Mouse (Mus musculus) testis, postnatal 14 days (tissue): ENCODE data around the gene Fat3.

Source experiments
- DNase-seq: peaks from one replicate; pipeline ENCODE4 v3.0.0; 2021; ENCODE audit warnings: low spot score

Gene Fat3

DNA sequence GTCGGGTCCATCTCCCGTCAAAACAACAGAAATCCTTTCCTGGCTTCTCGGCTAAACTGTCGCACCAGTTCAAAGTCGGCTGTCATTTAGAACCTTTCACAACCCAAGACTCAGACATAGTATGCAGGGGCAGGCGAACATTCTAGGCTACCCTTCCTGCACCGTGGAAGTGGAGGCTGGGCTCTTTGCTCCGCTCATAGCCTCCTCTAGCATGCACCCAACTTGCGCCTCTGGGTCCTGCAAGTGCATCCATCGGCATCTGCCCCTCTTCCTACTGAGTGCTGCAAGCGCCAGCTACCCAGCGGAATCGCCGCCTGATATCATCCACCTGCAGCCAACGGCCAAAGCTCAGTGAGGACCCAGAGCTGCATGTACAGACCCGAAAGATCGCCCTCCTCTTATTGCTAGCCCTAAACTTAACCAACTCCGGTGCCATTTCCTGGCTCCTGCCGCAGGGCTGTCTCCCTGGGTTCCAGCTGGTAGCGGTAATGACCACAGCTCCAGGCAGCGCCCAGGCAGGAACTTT is at the start of gene Fat3:
Gene Fat3, minus strand, starts transcription at position 100 of the 526 bp plus-strand sequence.
- DNase-seq = no peak

DNA sequence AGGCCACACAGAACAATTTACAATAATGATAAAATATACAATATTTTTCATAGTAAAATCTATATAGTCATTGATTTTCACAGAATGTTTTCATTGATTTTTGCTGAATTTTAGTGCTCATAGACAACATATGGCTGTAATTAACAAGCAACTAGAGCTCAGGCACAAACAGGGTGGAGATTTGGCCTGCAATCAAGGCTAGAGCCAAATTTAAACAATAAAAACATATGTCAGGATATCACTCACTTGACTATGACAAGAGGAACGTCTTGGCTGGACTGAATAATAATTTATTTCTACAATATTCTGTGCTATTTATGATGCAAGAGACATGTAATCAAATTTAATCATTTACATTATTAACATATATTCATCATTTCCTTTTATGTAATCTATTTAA is 31.8 kb upstream of the Fat3 start:
- DNase-seq = no peak

DNA sequence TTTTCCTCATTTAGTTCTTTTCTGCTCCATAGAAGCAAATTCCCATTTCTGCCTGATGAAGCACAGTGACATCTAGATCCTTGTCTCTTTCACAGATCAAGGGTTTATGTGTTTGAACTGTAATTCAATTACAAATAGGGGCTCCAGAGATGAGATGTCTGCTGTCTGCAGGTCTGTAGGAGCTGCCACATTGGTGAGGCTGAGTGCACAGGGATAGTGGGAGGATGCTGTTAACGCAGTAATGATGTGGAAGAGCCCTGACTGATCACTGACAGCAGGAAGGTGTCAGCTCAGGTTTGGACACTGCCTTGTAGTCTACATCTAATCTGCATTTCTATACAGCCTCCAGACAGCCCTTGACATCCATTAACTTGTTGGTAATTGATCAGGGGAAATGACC is 16.5 kb upstream of the Fat3 start:
- no peak for DNase-seq

DNA sequence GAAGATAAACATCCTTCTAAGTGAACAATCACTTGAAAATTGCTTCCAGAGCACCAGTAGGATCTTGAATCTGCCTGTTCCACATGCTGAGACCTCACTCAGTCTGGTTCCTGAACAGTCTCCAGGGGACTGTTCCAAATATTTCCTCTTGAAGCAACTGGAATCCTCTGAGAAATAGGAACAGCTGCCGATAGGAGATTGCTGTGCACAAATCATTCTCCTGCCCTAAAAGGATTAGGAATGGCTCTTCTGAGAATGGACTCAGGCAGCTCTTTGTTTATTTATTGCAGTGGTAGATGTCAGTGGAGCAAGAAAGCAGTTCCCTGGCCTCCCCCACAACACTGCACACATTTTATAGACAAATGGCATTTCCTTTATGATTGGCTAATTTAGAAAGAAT is 10.9 kb upstream of the Fat3 start:
- DNase-seq = no peak

DNA sequence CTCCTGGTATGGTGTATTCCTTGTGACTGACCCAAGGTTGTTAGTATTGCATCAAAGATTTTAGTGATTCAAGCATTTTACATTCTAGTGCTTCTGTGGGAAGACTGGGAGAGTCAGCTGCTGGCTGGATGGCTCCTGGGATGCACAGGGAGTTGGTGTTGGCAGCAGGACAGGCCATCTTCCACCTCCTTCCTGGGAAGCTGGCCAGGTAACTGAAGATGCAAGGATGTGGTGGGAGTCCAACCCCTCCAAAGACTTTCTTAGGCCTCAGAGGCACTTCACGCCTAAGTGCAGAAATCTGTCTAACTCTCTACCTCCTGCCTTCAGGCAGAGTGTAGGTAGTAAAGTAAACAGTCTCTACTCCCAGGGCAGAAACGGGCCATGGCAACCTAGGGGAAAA is 2.7 kb upstream of the Fat3 start:
- no peak for DNase-seq

DNA sequence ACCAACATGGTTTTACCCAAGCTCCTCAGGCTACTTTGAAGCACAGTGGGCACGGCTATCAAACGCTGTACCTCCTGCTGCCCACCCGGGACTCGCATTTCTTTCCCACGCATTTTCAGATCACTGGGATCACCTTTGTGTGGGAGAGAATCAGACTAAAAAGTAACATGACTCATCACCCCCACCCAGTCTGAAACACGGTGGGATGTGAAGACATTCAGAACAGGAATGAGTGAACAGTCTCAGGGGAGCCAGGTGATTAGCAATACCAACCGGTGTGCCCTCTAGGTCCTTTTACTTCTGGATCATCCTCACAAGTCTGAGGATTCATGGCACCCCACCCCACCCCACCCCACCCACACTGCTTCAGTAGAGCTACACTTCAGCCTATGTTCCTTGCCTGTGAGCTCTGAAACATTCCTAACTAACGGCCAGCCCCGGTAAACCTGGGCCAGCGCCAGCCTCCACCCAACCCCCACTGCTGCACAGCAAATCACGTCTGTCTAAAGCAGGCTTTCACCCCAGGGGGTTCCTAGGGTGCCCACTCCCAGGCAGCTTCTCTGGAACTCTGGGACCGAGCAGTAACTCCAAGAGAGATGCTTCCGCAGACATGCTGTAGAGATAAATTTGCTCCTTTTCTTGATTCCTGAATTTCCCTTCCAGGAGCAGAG is 1.7 kb upstream of the Fat3 start:
- no peak for DNase-seq

DNA sequence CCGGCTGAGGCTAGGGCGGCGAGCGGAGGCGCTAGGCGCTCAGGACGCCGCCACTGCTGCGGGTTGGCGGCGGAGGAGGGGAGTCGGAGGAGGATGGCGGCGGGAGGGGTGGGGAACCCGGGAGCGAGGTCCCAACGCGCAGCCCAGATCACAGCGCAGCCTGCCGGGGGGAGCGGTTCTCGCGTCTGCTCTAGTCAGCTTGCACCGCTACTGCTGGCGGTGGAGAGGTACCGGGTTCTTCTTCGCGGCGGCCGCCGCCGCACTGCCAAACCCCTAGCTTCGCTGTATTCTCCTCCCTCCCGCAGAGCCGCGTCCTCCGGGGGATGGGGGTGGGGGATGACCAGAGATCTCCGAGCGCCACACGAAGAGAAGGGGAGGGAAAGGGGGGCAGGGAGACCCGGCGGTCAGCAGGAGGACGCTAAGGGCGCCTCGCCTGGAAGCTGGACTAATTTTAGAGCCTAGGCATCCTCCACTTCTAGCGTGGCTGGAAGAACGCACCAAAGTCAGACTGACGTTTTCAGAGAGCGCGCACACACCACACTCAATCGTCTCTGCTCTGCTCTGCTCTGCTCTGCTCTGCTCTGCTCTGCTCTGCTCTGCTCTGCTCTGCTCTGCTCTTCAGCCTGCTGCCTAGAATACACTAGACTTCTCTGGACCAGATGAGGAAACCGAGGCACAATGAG is 1.0 kb upstream of the Fat3 start:
- peak; percentile 12 for DNase-seq

DNA sequence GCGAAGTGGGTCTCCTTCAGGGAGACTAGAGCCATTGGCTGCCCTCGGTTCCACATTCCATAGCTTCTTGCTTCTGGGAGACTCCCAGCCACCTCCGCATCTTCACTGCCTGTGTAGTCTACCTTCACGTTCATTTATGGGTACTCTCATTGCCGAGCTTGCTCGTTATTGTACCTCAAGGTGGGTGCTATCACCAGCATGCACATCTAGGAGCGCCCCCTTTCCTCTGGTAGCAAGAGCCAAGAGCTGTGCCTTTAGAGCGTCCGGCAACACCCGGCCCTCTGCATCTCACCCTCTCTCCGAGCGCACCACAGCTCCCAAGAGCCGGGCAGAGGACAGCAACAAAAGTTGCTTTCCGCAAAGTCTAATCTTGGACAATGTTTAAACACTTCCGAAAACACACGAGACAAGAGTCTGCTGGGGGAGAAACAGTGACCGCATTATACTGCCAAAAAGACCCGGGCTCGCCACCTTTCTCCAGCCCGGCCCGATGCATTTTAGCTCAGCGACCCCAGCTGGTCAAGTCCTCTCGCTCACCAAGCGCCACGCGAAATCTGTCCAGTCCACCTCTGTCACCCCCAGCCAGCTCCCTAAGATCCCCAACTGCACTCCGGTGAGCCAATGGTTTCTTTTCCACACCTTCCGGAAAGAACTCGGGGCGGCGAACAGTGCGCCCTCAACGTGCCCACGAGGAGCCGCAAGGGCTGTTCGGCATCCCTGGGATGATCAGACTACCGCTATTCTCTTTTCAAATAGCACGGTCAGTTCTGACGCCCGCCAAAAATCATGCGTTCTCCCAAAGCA is 501 bp downstream of the Fat3 start:
- DNase-seq = peak; percentile 6

DNA sequence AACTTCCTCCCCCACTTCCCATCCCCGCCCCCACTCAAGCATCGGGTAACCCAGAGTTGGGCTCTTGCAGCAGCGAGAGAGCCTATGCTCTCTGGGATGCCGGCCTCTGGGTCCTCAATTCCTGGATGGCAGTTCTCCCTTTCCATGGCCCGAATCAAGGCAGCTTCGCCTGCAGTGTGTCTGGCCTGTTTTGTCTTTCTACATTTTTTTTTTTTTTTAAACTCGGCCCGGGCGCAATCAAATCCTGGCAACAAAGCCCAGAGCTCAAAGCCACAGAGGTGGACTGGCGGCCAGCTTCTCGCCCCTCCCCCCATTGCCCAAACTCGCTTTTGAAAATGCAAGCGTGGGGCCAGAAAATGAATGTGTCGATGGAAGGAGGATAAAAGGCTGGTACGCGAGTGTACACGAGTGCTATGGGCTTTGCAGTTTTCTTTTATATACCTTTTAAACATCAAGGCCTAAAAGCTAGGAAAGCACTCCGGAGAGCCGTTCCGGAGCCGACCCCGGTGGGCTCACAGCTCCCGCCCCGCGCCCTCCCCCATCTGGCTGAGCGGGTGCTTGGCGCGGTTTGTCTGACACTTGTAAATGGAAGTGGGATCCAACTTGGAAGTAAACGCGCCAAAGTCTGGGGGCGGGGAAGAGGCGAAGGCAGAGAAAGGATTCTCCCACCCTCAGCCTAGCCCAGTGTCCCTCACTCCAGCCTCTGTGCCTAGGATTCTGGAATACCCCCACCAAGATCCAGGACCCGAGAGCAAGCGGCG is 1.3 kb downstream of the Fat3 start:
- no peak for DNase-seq

DNA sequence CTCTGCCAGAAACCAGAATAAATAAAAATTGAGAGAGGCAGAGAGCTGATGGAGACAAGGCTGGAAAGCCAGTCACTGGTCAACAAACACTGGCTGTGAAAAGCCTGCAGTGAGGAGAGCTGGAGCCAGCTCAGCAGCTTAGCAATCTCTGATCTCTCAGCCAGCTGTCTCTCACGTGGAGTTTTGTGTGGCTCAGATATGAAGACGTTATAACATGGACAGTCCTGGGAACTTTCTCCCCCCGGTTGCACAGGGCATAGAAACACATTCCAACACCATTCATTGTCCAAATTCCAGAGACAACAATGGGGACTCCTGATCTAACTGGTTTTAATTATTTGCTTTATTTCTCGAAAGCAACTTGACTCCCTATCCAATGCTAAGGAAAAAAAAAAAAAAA is 2.2 kb downstream of the Fat3 start:
- DNase-seq = no peak

DNA sequence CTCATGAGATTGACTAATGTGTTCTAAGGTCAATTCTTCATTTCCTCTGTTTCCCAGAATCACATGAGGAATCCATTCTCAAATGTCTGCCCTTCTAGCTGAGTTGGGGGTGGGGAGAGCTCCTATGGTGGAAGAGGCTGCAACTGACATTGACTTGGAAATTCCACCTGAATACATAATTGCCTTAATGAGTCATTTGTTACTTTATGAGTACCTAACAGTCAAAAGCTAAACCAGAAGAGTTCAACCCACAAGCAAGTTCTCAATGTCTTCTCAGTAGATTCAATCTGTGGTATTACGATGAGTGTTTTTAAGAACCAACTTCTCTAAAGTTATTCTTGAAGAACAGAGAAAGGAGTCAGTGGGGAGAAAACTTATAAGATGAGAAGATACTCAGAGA is 3.7 kb downstream of the Fat3 start:
- no peak for DNase-seq

DNA sequence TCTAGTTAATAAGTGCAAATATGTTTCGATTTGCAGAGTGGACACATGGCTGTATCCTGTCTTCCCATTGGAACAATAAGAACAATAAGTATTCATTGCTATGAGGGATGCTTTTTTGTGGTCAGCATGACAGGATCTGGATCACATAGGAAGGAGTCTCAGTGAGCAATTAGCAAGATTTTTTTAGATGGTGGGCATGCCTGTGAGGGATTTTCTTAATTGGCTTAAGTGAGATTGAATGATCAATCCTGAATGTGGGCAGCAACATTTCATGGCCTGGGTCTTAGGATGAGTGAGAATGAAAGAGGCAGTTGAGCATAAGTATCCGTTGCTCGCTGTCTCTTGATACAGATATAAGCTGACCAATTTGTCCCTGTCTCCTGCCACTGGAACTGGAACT is 4.8 kb downstream of the Fat3 start:
- DNase-seq = no peak

DNA sequence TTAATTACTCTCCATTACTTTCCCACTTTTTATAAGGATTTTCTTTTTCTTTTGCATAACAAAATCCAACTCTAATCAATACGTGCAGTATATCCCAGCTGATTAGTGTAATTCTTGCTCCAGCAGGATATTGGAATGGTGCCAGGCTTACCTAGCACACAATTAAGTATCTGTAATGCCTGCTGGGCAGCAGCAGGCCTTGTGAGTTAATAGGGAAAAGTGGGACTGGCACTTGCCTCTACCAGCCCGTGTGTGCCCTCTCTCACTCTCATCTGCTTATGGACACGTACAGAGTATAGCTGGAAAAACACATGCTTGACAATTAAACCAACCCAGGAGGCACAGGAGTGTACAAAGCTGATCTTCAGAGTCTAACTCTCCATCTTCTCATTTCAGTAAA is 11.4 kb downstream of the Fat3 start:
- DNase-seq = no peak

DNA sequence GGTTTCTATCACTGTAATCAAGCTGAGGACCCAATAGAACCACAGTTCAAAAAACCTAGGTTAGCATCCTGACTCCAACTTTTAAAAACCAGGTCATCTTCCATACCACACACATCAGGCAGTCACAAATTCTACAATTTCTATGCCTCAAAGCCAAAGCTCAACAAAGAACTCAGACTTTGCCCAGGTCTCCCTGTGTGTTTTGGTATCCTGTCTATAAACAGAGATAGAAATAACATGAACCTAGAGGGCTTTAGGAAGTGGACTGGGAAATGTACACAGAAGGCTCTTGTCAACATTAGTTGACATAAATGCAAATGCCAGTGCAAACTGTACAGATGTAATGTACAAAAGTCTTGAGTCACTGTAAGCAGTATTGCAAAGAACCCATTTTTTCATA is 13.5 kb downstream of the Fat3 start:
- DNase-seq = no peak

DNA sequence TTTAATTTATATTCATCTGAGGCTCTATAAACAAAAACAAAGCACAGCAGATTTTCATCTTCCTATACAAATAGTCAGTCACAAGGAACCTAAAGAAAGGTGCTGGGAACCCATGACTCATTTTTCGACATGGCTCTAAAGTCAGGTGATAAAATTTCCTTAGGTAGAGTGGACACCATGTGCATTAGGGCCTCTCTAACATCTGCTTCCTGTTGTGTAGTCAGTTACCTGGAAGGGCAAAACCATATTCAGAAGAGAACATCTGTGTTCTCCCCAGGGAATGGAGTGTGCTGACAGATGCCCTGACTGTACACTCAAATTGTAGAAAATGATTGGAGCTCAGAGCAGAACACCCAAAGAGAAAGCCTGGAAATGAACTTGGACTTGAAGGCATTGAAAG is 14.9 kb downstream of the Fat3 start:
- DNase-seq = no peak

DNA sequence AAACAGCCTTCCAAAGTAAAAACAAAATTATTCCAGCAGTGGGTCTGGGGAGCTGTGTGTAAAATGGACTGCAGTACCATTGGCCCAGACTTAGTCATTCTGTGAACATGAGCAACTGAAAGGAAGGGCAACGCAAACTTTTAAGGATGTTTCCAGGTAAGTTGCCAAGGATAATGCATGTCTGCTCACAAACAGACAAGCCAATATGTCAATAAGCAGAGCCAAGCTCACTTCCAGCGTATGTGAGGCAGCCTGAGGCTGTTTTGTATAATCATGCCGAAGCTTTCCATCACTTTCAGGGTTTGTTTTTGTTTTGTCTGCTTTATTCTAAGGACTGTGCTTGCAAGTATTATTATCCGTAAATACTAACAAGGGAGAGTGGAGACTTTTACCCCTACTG is 15.9 kb downstream of the Fat3 start:
- DNase-seq = no peak

DNA sequence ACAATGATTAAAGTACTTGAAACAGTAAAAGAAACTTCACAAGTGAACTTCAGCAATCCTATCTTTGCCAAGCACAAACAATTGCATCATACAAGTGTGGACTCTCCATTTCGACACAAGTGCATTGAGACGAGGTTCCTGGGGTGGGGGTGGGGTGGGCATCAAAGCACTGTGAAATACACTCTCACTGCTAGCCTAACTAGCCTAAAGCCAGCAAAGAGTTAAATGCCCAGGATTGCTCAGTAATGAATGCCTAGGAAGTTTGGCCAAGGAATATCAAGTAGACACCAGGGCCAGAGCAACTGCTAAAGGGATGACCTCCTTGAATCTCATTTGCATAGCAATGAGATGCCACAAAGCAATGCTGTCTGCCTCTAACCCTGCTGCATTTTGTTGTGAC is 16.3 kb downstream of the Fat3 start:
- no peak for DNase-seq

DNA sequence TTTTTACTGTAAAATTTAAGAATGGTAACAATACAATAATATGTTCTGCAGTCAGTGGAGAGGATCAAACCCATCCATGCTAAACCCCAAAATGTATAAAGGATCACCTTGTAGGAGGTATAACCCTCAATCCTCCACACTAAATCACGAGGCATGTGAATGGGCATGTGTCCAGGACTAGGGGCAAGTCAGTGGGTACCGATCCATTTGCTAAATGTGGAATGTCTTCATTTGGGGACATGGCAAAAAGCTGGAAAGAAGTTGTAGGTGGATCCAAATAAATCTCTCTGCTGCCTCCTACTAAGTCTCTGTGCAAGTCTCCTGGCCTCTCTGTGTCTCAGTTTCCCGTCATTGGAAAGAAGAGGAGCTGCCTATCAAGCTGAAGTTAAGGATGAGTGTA is 39.6 kb downstream of the Fat3 start:
- DNase-seq = no peak

DNA sequence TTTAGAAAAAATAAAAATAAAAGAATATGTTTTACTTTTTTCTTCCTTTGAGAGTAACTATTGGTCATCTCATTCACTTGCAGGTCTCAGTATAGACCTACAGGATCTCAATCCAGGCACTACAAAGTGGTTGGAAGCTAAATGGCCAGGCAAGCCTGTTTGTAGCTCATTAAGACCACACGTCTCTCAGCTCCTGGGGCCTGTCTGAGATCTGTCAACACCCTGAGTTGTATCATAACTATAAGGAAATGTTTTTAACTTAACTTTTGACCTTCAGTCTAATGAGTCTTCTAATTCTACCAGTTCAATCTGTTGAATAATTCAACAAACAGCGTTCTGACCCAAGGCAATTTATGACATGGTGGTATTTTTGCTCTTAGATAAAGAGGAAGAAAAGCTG is 40.5 kb downstream of the Fat3 start:
- no peak for DNase-seq

DNA sequence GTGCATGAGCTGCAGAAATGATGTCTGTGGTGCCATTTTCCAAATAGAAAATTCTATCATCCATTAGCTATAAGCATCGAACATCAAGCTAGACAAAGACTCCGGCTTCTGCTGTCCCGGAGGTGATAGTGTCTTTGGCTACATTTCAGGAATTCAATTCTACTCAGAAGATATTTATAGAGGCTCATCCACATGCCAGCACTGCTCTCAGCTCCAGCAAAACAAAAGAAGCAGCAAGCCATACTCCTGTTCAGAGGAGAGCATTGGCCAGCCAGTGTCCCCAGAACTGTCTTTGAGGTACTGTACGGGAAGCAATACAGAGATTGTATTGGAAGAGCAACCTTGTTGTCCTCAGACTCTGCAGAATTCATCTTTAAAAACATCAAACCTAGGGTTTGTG is 59.2 kb downstream of the Fat3 start:
- no peak for DNase-seq

DNA sequence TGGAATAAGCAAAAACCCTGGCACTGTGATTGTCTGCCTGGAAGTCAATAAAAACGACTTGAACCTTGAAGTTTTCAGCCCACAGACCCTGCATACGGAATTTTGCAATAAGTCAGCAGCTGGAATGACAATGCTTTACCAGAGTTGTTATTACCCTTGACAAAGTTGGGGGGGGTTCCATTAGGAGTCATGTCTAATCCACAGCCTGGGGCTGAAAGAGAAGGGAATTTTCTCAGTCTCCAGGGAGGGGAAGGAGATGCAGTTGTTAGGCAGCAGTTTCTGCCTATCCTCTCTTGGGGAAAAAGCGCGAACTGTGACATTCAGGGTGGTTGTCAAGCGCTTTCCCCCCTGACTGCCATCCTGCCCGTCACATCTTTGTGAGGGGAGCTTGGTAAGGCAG is 60.4 kb downstream of the Fat3 start:
- no peak for DNase-seq

DNA sequence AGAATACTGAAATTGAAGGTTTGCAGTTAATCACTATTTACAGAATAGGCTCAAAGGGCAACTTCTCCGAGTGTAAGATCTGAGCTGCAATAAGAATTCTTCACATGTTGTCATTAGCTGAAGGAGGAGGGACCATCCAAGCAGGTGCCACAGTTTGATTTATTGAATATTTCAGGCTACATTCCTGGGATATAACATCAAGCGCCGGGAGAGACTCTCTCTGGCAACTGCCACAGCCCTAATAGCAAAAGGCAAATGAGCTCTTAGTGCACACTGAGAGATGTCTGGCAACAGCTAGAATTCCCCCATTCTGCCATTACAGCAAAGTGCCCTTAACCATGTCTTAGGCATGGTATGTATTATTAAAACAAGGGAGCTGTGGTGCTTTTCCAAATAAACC is 61.1 kb downstream of the Fat3 start:
- no peak for DNase-seq
